Mouse (Mus musculus): Measurements from ENCODE around the gene Hbs1l.

- TF ChIP-seq CTCF (IDR thresholded peaks at IDR 0.05; ENCODE audit: low read depth) (no peak), EP300 (IDR thresholded peaks at IDR 0.05; ENCODE audit: low read depth) (no peak)
Measured at GRCm38 (mm10) chr10:21376682-21377473, 81.1 kb downstream of the Hbs1l start, which contains the start of gene Aldh8a1.
